Mouse (Mus musculus) neural tube, embryonic 13.5 days (tissue): ENCODE data around the gene Irx6. TPM values are rescaled to one million over a fixed set of nuclear protein-coding genes. Genes with fewer than 3 reads are reported as not detected.

Experiments
- ATAC-seq: fragments of 200-750 bp; cut with Nextera tagmentation; 2 replicates; pipeline ENCODE4 v1.8.0; 2017; ENCODE audit warnings: low read depth, mild to moderate bottlenecking, moderate TSS enrichment, moderate library complexity
- H3K27ac ChIP-seq: fragments of 300-500 bp; sonication (generic); replicated peaks from 2 replicates; pipeline ENCODE4 v1.5.1; 2015; ENCODE audit warnings: moderate library complexity, mild to moderate bottlenecking, inconsistent platforms
- H3K27me3 ChIP-seq: fragments of 300-500 bp; sonication (generic); 2 replicates; pipeline ENCODE4 v1.6.1; 2015; ENCODE audit warnings: mild to moderate bottlenecking, inconsistent platforms
- H3K36me3 ChIP-seq: fragments of 300-500 bp; sonication (generic); 2 replicates; pipeline ENCODE4 v1.6.1; 2015; ENCODE audit warnings: mild to moderate bottlenecking, inconsistent platforms
- H3K4me1 ChIP-seq: fragments of 300-500 bp; sonication (generic); replicated peaks from 2 replicates; pipeline ENCODE4 v1.6.1; 2015; ENCODE audit warnings: inconsistent platforms
- H3K4me2 ChIP-seq: fragments of 300-500 bp; sonication (generic); 2 replicates; pipeline ENCODE4 v1.6.1; 2015; ENCODE audit warnings: inconsistent platforms, mild to moderate bottlenecking, moderate library complexity
- H3K4me3 ChIP-seq: fragments of 300-500 bp; sonication (generic); 2 replicates; pipeline ENCODE4 v1.5.1; 2015; ENCODE audit warnings: mild to moderate bottlenecking, inconsistent platforms
- H3K9ac ChIP-seq: fragments of 300-500 bp; sonication (generic); 2 replicates; pipeline ENCODE4 v1.6.1; 2015; ENCODE audit warnings: moderate library complexity, mild to moderate bottlenecking, inconsistent platforms
- H3K9me3 ChIP-seq: fragments of 300-500 bp; sonication (generic); 2 replicates; pipeline ENCODE4 v1.6.1; 2016; ENCODE audit warnings: inconsistent platforms
- WGBS: fragments of 180-500 bp; shearing (Covaris S2); methylation state at CpG from one replicate; pipeline ENCODE4 v1.1.7; 2015; 5-methylcytosine and 5-hydroxymethylcytosine counted together
- polyA plus RNA-seq: library from polyadenylated mRNA; unstranded; fragments of >200 nt; fragmentation: Nextera tagmentation; extraction: Ambion mirVana; gene quantifications from 2 replicates; pipeline ENCODE4 v1.2.1, GENCODE M21; 2015

The Irx6 gene
- 1.1 and 1.3 TPM in 2 replicates for polyA plus RNA-seq

GRCm38 (mm10) chr8:92674244-92675128 lies at the start of gene Irx6:
TSS of gene Irx6 (plus strand) at chr8:92674288.
- peak within 1 kb of the TSS; percentile 43 for H3K4me3 ChIP-seq
- 0 out of 2 replicates have a peak, but pooled peaks have one; percentile 9 for ATAC-seq
- H3K36me3 ChIP-seq = no peaks in the 10 kb centered on the region
- H3K4me1 ChIP-seq = peaks cover 47% of the 10 kb centered on the region
- H3K27ac ChIP-seq = no peak within 1 kb of the TSS
- H3K9ac ChIP-seq = peak within 1 kb of the TSS; percentile 64
- peak within 1 kb of the TSS; percentile 78 for H3K4me2 ChIP-seq
- peaks cover 97% of the 10 kb centered on the region for H3K27me3 ChIP-seq
- no peaks in the 10 kb centered on the region for H3K9me3 ChIP-seq
- WGBS = 1% methylated on average over 60 of the region's 62 CpGs

DNA sequence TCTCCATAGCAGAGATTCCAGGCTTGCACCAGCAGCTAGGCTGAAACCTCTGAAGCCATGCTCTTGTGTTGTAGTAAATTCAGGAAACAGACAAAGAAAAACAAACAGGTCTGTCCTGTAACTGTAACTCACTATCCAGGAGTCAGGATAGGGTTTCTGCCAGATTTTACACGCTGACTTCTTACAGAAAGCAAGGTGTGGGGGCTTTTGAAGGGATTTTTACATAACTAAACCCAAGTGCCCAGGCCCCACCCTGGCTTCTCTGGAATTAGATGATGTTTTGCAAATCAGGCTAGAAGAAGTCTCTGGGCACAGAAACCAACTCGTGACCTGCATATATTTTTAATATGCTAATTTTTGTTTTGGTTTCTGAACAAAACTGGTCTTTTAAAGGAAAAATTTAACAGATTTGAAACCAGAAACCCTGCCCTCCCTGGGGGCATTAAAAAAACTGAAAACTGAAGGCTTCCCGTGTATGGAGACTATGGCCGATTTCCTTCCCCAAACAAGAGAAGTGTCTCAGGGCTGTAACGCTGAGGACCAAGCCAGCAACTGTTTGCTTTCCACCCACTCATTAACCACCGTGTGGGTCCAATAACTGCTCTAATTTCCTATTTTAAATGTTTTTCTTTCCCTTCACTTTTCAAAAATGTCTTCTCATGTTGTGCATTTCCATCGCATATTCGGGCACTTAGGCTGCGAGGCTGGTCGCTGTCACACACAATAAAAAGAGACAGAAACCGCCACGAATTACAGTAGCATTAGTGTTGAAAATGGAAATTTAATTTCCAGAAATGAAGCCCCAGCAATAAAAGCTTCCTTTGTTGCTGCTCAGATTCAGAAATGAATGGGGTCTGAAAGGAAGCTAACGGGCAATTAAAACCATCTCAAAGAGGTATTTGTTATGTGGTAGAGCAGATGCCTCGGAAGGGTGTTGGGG lies 45.1 kb upstream of the Irx6 start:
- Histone ChIP-seq H3K4me3 (no peak overlapping the region), H3K4me2 (no peak overlapping the region), H3K9ac (no peak overlapping the region), H3K36me3 (no peaks in the 10 kb centered on the region), H3K9me3 (no peaks in the 10 kb centered on the region), H3K4me1 (0 out of 2 replicates have a peak, but pooled peaks cover 9% of the 10 kb centered on the region), H3K27ac (no peak overlapping the region), H3K27me3 (no peaks in the 10 kb centered on the region)
- ATAC-seq = no peak
- 50% methylated on average over 14 of the region's 14 CpGs for WGBS

- no peaks in the 10 kb centered on the region for H3K36me3 ChIP-seq
- no peak for ATAC-seq
- no peak overlapping the region for H3K4me2 ChIP-seq
- WGBS = 97% methylated on average over 5 of the region's 5 CpGs
- no peak overlapping the region for H3K4me3 ChIP-seq
- no peak overlapping the region for H3K9ac ChIP-seq
- H3K27me3 ChIP-seq = no peaks in the 10 kb centered on the region
- H3K4me1 ChIP-seq = 0 out of 2 replicates have a peak, but pooled peaks cover 9% of the 10 kb centered on the region
- no peaks in the 10 kb centered on the region for H3K9me3 ChIP-seq
- no peak overlapping the region for H3K27ac ChIP-seq
Measured at GRCm38 (mm10) chr8:92633199-92633598, 40.9 kb upstream of the Irx6 start.

GRCm38 (mm10) chr8:92640820-92641219 lies 33.3 kb upstream of the Irx6 start:
- no peak overlapping the region for H3K4me2 ChIP-seq
- H3K9me3 ChIP-seq = no peaks in the 10 kb centered on the region
- ATAC-seq = no peak
- no peak overlapping the region for H3K27ac ChIP-seq
- H3K9ac ChIP-seq = no peak overlapping the region
- no peaks in the 10 kb centered on the region for H3K36me3 ChIP-seq
- H3K4me3 ChIP-seq = no peak overlapping the region
- H3K27me3 ChIP-seq = no peaks in the 10 kb centered on the region
- no peaks in the 10 kb centered on the region for H3K4me1 ChIP-seq
- 87% methylated on average over 8 of the region's 8 CpGs for WGBS

- WGBS = 60% methylated on average over 2 of the region's 2 CpGs
- H3K4me2 ChIP-seq = no peak overlapping the region
- H3K36me3 ChIP-seq = no peaks in the 10 kb centered on the region
- H3K9ac ChIP-seq = no peak overlapping the region
- H3K9me3 ChIP-seq = no peaks in the 10 kb centered on the region
- no peak overlapping the region for H3K4me3 ChIP-seq
- H3K4me1 ChIP-seq = no peaks in the 10 kb centered on the region
- no peaks in the 10 kb centered on the region for H3K27me3 ChIP-seq
- no peak for ATAC-seq
- H3K27ac ChIP-seq = no peak overlapping the region
Measured at GRCm38 (mm10) chr8:92646637-92647036, 27.5 kb upstream of the Irx6 start.

DNA sequence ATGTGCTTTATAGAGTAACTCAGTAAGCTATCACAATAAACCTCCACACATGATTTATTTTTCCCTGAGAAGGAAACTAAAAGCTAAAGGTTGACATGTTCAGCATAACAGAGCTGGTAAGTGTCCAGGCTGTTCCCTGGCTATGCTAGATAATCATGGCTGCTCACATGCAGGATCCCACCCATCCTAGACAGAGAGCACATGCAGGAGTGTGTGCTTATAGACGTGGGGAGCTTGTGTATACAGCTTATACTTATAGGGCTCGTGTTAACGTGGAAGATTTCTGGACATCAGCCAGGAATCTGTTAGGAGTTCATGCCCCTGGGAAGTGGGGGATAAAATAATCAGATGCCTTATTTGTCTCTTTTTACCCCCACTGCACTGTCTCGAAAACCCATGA lies 9.9 kb upstream of the Irx6 start:
- Histone ChIP-seq H3K27me3 (peaks cover 25% of the 10 kb centered on the region), H3K36me3 (no peaks in the 10 kb centered on the region), H3K4me1 (no peaks in the 10 kb centered on the region), H3K9ac (no peak overlapping the region), H3K4me2 (no peak overlapping the region), H3K4me3 (no peak overlapping the region), H3K9me3 (no peaks in the 10 kb centered on the region), H3K27ac (no peak overlapping the region)
- no peak for ATAC-seq
- 42% methylated on average over 4 of the region's 4 CpGs for WGBS

GRCm38 (mm10) chr8:92670236-92670635 lies 3.9 kb upstream of the Irx6 start:
- no peak overlapping the region for H3K9ac ChIP-seq
- H3K4me1 ChIP-seq = peaks cover 38% of the 10 kb centered on the region
- no peak overlapping the region for H3K27ac ChIP-seq
- H3K9me3 ChIP-seq = no peaks in the 10 kb centered on the region
- no peaks in the 10 kb centered on the region for H3K36me3 ChIP-seq
- H3K4me2 ChIP-seq = no peak overlapping the region
- ATAC-seq = no peak
- H3K27me3 ChIP-seq = peaks cover 72% of the 10 kb centered on the region
- WGBS = 32% methylated on average over 11 of the region's 11 CpGs
- H3K4me3 ChIP-seq = no peak overlapping the region

DNA sequence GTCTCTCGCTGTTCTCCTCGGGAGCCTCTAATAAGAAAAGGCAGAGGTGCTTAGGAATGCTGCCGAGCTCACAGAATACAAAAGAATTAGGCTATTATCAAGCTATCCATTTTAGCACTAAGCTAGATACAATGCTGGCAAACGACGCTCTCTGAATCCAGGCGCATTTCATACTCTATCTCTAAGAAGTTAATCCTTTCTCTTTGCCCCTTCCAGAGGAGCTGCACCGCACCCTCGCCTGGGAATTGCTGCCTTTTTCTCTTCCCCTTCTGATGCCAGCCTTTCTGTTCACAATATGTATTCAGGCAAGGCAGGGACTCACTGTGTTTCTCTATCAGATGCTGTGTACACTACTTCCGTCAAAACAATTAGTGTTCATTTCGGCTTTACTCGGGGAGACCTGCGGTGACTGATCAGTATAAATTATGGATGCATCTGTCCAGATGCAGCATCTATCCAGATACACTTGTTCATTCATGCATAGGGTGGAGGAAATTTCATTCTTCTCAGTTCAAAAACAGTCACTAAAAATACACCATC lies 3.4 kb upstream of the Irx6 start:
- Histone ChIP-seq H3K9me3 (no peaks in the 10 kb centered on the region), H3K36me3 (no peaks in the 10 kb centered on the region), H3K27ac (no peak overlapping the region), H3K4me2 (no peak overlapping the region), H3K27me3 (peaks cover 76% of the 10 kb centered on the region), H3K4me3 (no peak overlapping the region), H3K9ac (no peak overlapping the region), H3K4me1 (peaks cover 38% of the 10 kb centered on the region)
- ATAC-seq = no peak
- WGBS = 28% methylated on average over 12 of the region's 12 CpGs

GRCm38 (mm10) chr8:92671892-92672291 lies 2.2 kb upstream of the Irx6 start:
- ATAC-seq = no peak
- no peak overlapping the region for H3K4me3 ChIP-seq
- no peaks in the 10 kb centered on the region for H3K36me3 ChIP-seq
- H3K27ac ChIP-seq = no peak overlapping the region
- no peaks in the 10 kb centered on the region for H3K9me3 ChIP-seq
- no peak overlapping the region for H3K4me2 ChIP-seq
- WGBS = 67% methylated on average over 4 of the region's 4 CpGs
- peaks cover 38% of the 10 kb centered on the region for H3K4me1 ChIP-seq
- H3K9ac ChIP-seq = no peak overlapping the region
- H3K27me3 ChIP-seq = peaks cover 78% of the 10 kb centered on the region

DNA sequence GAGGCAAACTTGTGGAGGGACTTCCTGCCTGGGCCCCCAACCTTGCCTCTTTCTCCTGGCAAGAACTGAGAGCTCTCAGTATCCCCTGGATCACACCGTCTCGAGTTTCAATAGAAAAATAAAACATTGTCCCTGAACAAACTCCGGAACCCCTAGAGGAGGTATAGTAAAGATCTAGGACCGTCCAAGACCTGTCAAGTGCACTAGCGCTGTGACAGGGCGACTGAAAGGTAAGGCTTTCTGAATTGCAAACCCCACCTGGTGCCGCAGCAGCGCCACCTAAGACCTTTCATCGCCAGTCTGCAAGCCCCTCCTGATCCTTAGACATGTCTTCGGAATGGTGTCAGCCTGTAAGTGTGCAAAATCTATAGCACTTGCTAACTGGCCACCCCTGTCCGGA lies 987 bp upstream of the Irx6 start:
- Histone ChIP-seq H3K4me1 (peaks cover 43% of the 10 kb centered on the region), H3K9me3 (no peaks in the 10 kb centered on the region), H3K36me3 (no peaks in the 10 kb centered on the region), H3K4me3 (peak overlapping the region; percentile 43), H3K27ac (no peak overlapping the region), H3K27me3 (peaks cover 86% of the 10 kb centered on the region), H3K9ac (no peak overlapping the region), H3K4me2 (peak overlapping the region; percentile 78)
- WGBS = 6% methylated on average over 11 of the region's 11 CpGs
- no peak for ATAC-seq

DNA sequence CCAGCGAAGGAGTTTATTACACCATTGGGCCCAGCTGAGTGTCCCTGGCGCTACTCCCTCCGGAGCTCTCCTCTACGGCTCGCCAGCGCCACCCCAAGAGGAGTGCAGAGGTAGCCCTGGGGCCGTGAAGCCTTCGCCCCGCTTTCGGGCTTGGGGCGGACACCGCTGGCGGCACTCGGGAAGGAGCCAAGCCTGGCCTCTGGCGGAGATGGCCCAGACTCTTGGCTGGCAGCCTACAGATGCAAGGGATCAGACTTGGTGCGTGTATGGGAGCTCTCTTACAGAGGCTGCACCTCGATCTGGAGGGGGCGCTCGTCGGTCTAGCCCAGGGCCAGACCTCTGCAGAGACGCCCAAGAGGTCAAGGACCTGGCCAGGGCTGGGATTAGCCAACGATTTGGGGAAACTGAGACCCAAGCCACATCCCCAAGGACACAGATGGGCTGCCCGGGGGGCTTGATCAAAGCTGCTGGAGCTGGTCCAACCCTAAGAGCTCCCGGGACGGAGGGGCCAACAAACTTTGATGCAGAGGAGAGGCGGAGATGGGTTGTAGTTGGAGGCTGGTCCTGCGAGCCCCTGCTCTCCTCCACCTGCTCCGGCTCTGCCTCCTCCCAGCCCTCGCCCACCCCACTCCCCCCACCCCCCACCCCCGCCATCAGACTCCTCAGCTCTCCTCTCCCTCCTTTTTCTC lies 389 bp upstream of the Irx6 start:
- H3K27me3 ChIP-seq = peaks cover 92% of the 10 kb centered on the region

More for the DNA sequence above, 389 bp upstream of the Irx6 start:
- peak; percentile 80 for ATAC-seq
- Histone ChIP-seq H3K4me1 (peaks cover 47% of the 10 kb centered on the region), H3K4me2 (peak overlapping the region; percentile 78), H3K4me3 (peak overlapping the region; percentile 43), H3K36me3 (no peaks in the 10 kb centered on the region), H3K9ac (peak overlapping the region; percentile 64), H3K27ac (no peak overlapping the region), H3K9me3 (no peaks in the 10 kb centered on the region)
- under 1% methylated on average over 30 of the region's 30 CpGs for WGBS
